20 mouse cellular contexts compared by ENCODE assay signal in genomic region chr1:119859566-119859965, GRCm38 (mm10). TPM values are rescaled to one million over a fixed set of nuclear protein-coding genes. Genes with fewer than 3 reads are reported as not detected.
DNase-seq lines count a peak whose midpoint lies in the region; ATAC-seq lines count a peak whose summit lies in the region.
"Had no signal": no experiment of that assay in that cellular context is flagged by ENCODE, and none has a peak within 500 bp of the region (broad histone marks: within the 10 kb centered on the region; RNA-seq: fewer than 3 reads in every experiment).

No protein-coding gene starts in this region.

- peak; percentile 20 for DNase-seq in 3T3-L1 (ENCODE audit: low read depth, low spot score)
- DNase-seq in ES-CJ7 (ENCODE audit: low read depth, low spot score): peak; percentile 23
- DNase-seq in ZHBTc4 (ENCODE audit: low read depth, low spot score): peak; percentile 37
- DNase-seq in heart, postnatal 10 days: no peak
- DNase-seq in layer of hippocampus, postnatal 10 days (ENCODE audit: low spot score in 2 of 2): no peak
- no peak for DNase-seq in embryo, embryonic 11 days
- DNase-seq: adrenal gland, adult 2 months; adrenal gland, postnatal 10 days; adrenal gland, postnatal 25 days; B cell, adult 2 months; cerebellum, adult 11 months; cerebellum, adult 18-20 months; cerebellum, adult 8-10 months; cerebellum, adult 9-11 months; cerebellum, postnatal 14 days; cerebellum, postnatal 36 days had no signal

- ATAC-seq in megakaryocyte progenitor cell, adult 5-6 weeks (replicated peaks; ENCODE audit: poor library complexity): peak; percentile 77
- ATAC-seq: CD4-positive, CD25-positive, alpha-beta regulatory T cell, adult 4 months; forebrain, embryonic 14.5 days; forebrain, embryonic 16.5 days had no signal

- intact Hi-C loops in heart, postnatal 10 days (cut with DNase I): no loop called here

RNA-seq across cellular contexts. Expression of gene Ptpn4, which starts 22.2 kb away (rescaled TPM):
- 18.8 and 21.3 TPM in 2 replicates for total RNA-seq in megakaryocyte progenitor cell, adult 5-6 weeks (2015)
- 8.1 and 9.5 TPM in 2 replicates for total RNA-seq in megakaryocyte progenitor cell, adult 5-6 weeks (2017)
- 10 to 100 TPM; 32.6 to 36.1 TPM for total RNA-seq in heart, postnatal 10 days (2021)
- 10 to 100 TPM; 43.8 to 43.9 TPM for total RNA-seq in layer of hippocampus, postnatal 10 days (2021)

RNA-seq across cellular contexts. Expression of gene Tmem177, which starts 53.4 kb away (rescaled TPM):
- 3.8 and 4.0 TPM in 2 replicates for total RNA-seq in megakaryocyte progenitor cell, adult 5-6 weeks (2015)
- 2.0 and 4.7 TPM in 2 replicates for total RNA-seq in megakaryocyte progenitor cell, adult 5-6 weeks (2017)
- total RNA-seq in heart, postnatal 10 days (2021): 1 to 10 TPM; 7.7 to 8.7 TPM
- 1 to 10 TPM; 6.7 TPM for total RNA-seq in layer of hippocampus, postnatal 10 days (2021)

Comparison
In these comparisons a context has a peak if more than half of its experiments do, and no peak if none do; other contexts are left out.
1. DNase-seq: peak in 3T3-L1 (single experiment), ES-CJ7 (single experiment) and ZHBTc4 (single experiment); none in heart, postnatal 10 days (0 of 2), layer of hippocampus, postnatal 10 days (0 of 2) and embryo, embryonic 11 days (single experiment).